Mouse (Mus musculus): ENCODE measurements around the gene Ift46. TPM values are rescaled to one million over a fixed set of nuclear protein-coding genes. Genes with fewer than 3 reads are reported as not detected.
"Not testable (repeated sequence)": the region's sequence is repeated elsewhere in the genome, so short reads cannot be mapped to it uniquely, and the experiment has no call there.

Ift46 gene
- polyA plus RNA-seq, 1 experiment from 2014 or later: 24.5 TPM

- no peak for TF ChIP-seq CTCF (IDR thresholded peaks at IDR 0.05; ENCODE audit: low read depth)
- no peak for TF ChIP-seq EP300 (IDR thresholded peaks at IDR 0.05; ENCODE audit: low read depth)
- Histone ChIP-seq H3K4me2 (ENCODE audit: low read depth, low read length) (no peak overlapping the region), H3K4me1 (ENCODE audit: insufficient read depth) (no peaks in the 10 kb centered on the region), H3K27me3 (ENCODE audit: insufficient read depth, low read length) (no peaks in the 10 kb centered on the region), H3K9ac (replicated peaks) (no peak overlapping the region), H3K27ac (ENCODE audit: low read depth) (no peak overlapping the region), H3K9me3 (ENCODE audit: low read length) (no peaks in the 10 kb centered on the region), H3K4me3 (ENCODE audit: low read depth, low read length) (no peak overlapping the region), H3K36me3 (replicated peaks; ENCODE audit: insufficient read depth, low read length) (peaks cover 70% of the 10 kb centered on the region)
- DNase-seq (no peak), ATAC-seq (no peak)
- whole genome bisulfite sequencing (ENCODE audit: insufficient replicate concordance): 76% methylated on average over 3 of the region's 3 CpGs
Measured at GRCm38 (mm10) chr9:44746666-44747065, 21.0 kb upstream of the Ift46 start.

GRCm38 (mm10) chr9:44747341-44747740 lies 20.4 kb upstream of the Ift46 start:
- H3K4me1 ChIP-seq (ENCODE audit: insufficient read depth): no peaks in the 10 kb centered on the region
- ATAC-seq: no peak
- H3K36me3 ChIP-seq (replicated peaks; ENCODE audit: insufficient read depth, low read length): peaks cover 76% of the 10 kb centered on the region
- no peak overlapping the region for H3K27ac ChIP-seq (ENCODE audit: low read depth)
- H3K4me2 ChIP-seq (ENCODE audit: low read depth, low read length): no peak overlapping the region
- 88% methylated on average over 3 of the region's 3 CpGs for WGBS (ENCODE audit: insufficient replicate concordance)
- H3K4me3 ChIP-seq (ENCODE audit: low read depth, low read length): no peak overlapping the region
- TF ChIP-seq EP300 (IDR thresholded peaks at IDR 0.05; ENCODE audit: low read depth): no peak
- TF ChIP-seq CTCF (IDR thresholded peaks at IDR 0.05; ENCODE audit: low read depth): no peak
- H3K9me3 ChIP-seq (ENCODE audit: low read length): no peaks in the 10 kb centered on the region
- DNase-seq: no peak
- H3K27me3 ChIP-seq (ENCODE audit: insufficient read depth, low read length): no peaks in the 10 kb centered on the region
- no peak overlapping the region for H3K9ac ChIP-seq (replicated peaks)

GRCm38 (mm10) chr9:44748473-44748872 lies 19.2 kb upstream of the Ift46 start:
- no peak for ATAC-seq
- peaks cover 84% of the 10 kb centered on the region for H3K36me3 ChIP-seq (replicated peaks; ENCODE audit: insufficient read depth, low read length)
- 92% methylated on average over 7 of the region's 7 CpGs for WGBS (ENCODE audit: insufficient replicate concordance)

GRCm38 (mm10) chr9:44760873-44761272 lies 6.8 kb upstream of the Ift46 start:
- TF ChIP-seq CTCF (IDR thresholded peaks at IDR 0.05; ENCODE audit: low read depth): no peak
- no peak for TF ChIP-seq EP300 (IDR thresholded peaks at IDR 0.05; ENCODE audit: low read depth)
- no peak overlapping the region for H3K4me3 ChIP-seq (ENCODE audit: low read depth, low read length)
- H3K27me3 ChIP-seq (ENCODE audit: insufficient read depth, low read length): no peaks in the 10 kb centered on the region
- H3K36me3 ChIP-seq (replicated peaks; ENCODE audit: insufficient read depth, low read length): peaks cover 31% of the 10 kb centered on the region
- H3K27ac ChIP-seq (ENCODE audit: low read depth): no peak overlapping the region
- peaks cover 23% of the 10 kb centered on the region for H3K4me1 ChIP-seq (ENCODE audit: insufficient read depth)
- WGBS (ENCODE audit: insufficient replicate concordance): 46% methylated on average over 2 of the region's 2 CpGs
- no peak overlapping the region for H3K9ac ChIP-seq (replicated peaks)
- H3K4me2 ChIP-seq (ENCODE audit: low read depth, low read length): no peak overlapping the region
- no peak for ATAC-seq
- no peaks in the 10 kb centered on the region for H3K9me3 ChIP-seq (ENCODE audit: low read length)
- no peak for DNase-seq

More at GRCm38 (mm10) chr9:44748473-44748872, 19.2 kb upstream of the Ift46 start:
- Histone ChIP-seq H3K4me1 (ENCODE audit: insufficient read depth) (no peaks in the 10 kb centered on the region), H3K9ac (replicated peaks) (no peak overlapping the region), H3K4me3 (ENCODE audit: low read depth, low read length) (no peak overlapping the region), H3K4me2 (ENCODE audit: low read depth, low read length) (no peak overlapping the region), H3K9me3 (ENCODE audit: low read length) (no peaks in the 10 kb centered on the region), H3K27me3 (ENCODE audit: insufficient read depth, low read length) (no peaks in the 10 kb centered on the region), H3K27ac (ENCODE audit: low read depth) (no peak overlapping the region)
- no peak for DNase-seq
- TF ChIP-seq CTCF (IDR thresholded peaks at IDR 0.05; ENCODE audit: low read depth) (0 out of 2 replicates have a peak, but pooled peaks have one; percentile 8), EP300 (IDR thresholded peaks at IDR 0.05; ENCODE audit: low read depth) (no peak)

GRCm38 (mm10) chr9:44768029-44768394 lies 304 bp downstream of the Ift46 start:
- Histone ChIP-seq H3K4me1 (ENCODE audit: insufficient read depth) (peaks cover 20% of the 10 kb centered on the region), H3K27ac (ENCODE audit: low read depth) (peak overlapping the region; percentile 41), H3K4me3 (ENCODE audit: low read depth, low read length) (peak overlapping the region; percentile 98), H3K4me2 (ENCODE audit: low read depth, low read length) (peak overlapping the region; percentile 79; the same call in 1 of the 2 replicates)
- H3K9me3 ChIP-seq (ENCODE audit: low read length); H3K36me3 ChIP-seq (replicated peaks; ENCODE audit: insufficient read depth, low read length); DNase-seq; H3K27me3 ChIP-seq (ENCODE audit: insufficient read depth, low read length); ATAC-seq; H3K9ac ChIP-seq (replicated peaks): not testable (repeated sequence)
- WGBS (ENCODE audit: insufficient replicate concordance): 34% methylated on average over 7 of the region's 9 CpGs

- WGBS (ENCODE audit: insufficient replicate concordance): 89% methylated on average over 5 of the region's 5 CpGs
- Histone ChIP-seq H3K9ac (replicated peaks) (no peak overlapping the region), H3K4me1 (ENCODE audit: insufficient read depth) (peaks cover 10% of the 10 kb centered on the region), H3K4me2 (ENCODE audit: low read depth, low read length) (no peak overlapping the region), H3K9me3 (ENCODE audit: low read length) (no peaks in the 10 kb centered on the region), H3K27ac (ENCODE audit: low read depth) (no peak overlapping the region), H3K27me3 (ENCODE audit: insufficient read depth, low read length) (no peaks in the 10 kb centered on the region), H3K4me3 (ENCODE audit: low read depth, low read length) (no peak overlapping the region), H3K36me3 (replicated peaks; ENCODE audit: insufficient read depth, low read length) (no peaks in the 10 kb centered on the region)
- TF ChIP-seq EP300 (IDR thresholded peaks at IDR 0.05; ENCODE audit: low read depth): no peak
- TF ChIP-seq CTCF (IDR thresholded peaks at IDR 0.05; ENCODE audit: low read depth): no peak
- no peak for ATAC-seq
- no peak for DNase-seq
Measured at GRCm38 (mm10) chr9:44771376-44771775, 3.7 kb downstream of the Ift46 start.

GRCm38 (mm10) chr9:44772392-44772749 lies 4.7 kb downstream of the Ift46 start:
- Histone ChIP-seq H3K27ac (ENCODE audit: low read depth) (peak overlapping the region; percentile 75), H3K4me3 (ENCODE audit: low read depth, low read length) (no peak overlapping the region), H3K9ac (replicated peaks) (no peak overlapping the region), H3K4me2 (ENCODE audit: low read depth, low read length) (peak overlapping the region; percentile 42; the same call in 1 of the 2 replicates), H3K4me1 (ENCODE audit: insufficient read depth) (peaks cover 9% of the 10 kb centered on the region), H3K27me3 (ENCODE audit: insufficient read depth, low read length) (no peaks in the 10 kb centered on the region), H3K36me3 (replicated peaks; ENCODE audit: insufficient read depth, low read length) (no peaks in the 10 kb centered on the region), H3K9me3 (ENCODE audit: low read length) (no peaks in the 10 kb centered on the region)
- DNase-seq (no peak), ATAC-seq (no peak)
- TF ChIP-seq EP300 (IDR thresholded peaks at IDR 0.05; ENCODE audit: low read depth): no peak
- TF ChIP-seq CTCF (IDR thresholded peaks at IDR 0.05; ENCODE audit: low read depth): no peak
- 23% methylated on average over 5 of the region's 5 CpGs for WGBS (ENCODE audit: insufficient replicate concordance)

All from liver, postnatal 0 days (tissue).